Mouse (Mus musculus) left cerebral cortex, adult 8-10 months (tissue): Measurements from ENCODE around the gene Acat3. TPM values are rescaled to one million over a fixed set of nuclear protein-coding genes. Genes with fewer than 3 reads are reported as not detected.
"Not testable (repeated sequence)": the region's sequence is repeated elsewhere in the genome, so short reads cannot be mapped to it uniquely, and the experiment has no call there.

Source experiments
- DNase-seq, 2 experiments: peaks; one replicate each; pipeline ENCODE4 v3.0.0; 2022; ENCODE audit warnings: low spot score in 2 of 2
- total RNA-seq, 4 experiments: library from RNA; stranded (reverse); gene quantifications; 2 replicates each; pipeline ENCODE4 v1.2.4; 2022

Gene Acat3
- 1 to 10 TPM; 5.4 to 6.9 (median 6.2) TPM for total RNA-seq

GRCm38 (mm10) chr17:12940151-12940805 lies at the start of gene Acat3:
Gene Acat3 (minus strand): TSS chr17:12940600.
- no peak for DNase-seq

- not testable (repeated sequence) for DNase-seq
Observed at GRCm38 (mm10) chr17:12988096-12988495, 47.7 kb upstream of the Acat3 start.

- no peak for DNase-seq
Observed at GRCm38 (mm10) chr17:12983988-12984387, 43.6 kb upstream of the Acat3 start.

- DNase-seq = no peak
Observed at GRCm38 (mm10) chr17:12978546-12978945, 38.1 kb upstream of the Acat3 start.

GRCm38 (mm10) chr17:12973851-12974250 lies 33.5 kb upstream of the Acat3 start:
- no peak for DNase-seq

- no peak for DNase-seq
Observed at GRCm38 (mm10) chr17:12967173-12967572, 26.8 kb upstream of the Acat3 start.

GRCm38 (mm10) chr17:12963476-12963875 lies 23.1 kb upstream of the Acat3 start:
- no peak for DNase-seq

- peak; percentile 92 to 95 for DNase-seq
Observed at GRCm38 (mm10) chr17:12960331-12960873, 20.0 kb upstream of the Acat3 start, which contains the start of gene Acat2. Gene Acat2 (minus strand): TSS chr17:12960747.

GRCm38 (mm10) chr17:12959377-12959776 lies 19.0 kb upstream of the Acat3 start:
- DNase-seq = not testable (repeated sequence)

- no peak for DNase-seq
Observed at GRCm38 (mm10) chr17:12956664-12957063, 16.3 kb upstream of the Acat3 start.

GRCm38 (mm10) chr17:12949669-12950068 lies 9.3 kb upstream of the Acat3 start:
- DNase-seq = no peak

GRCm38 (mm10) chr17:12942459-12943162 lies 2.2 kb upstream of the Acat3 start:
- DNase-seq = no peak

GRCm38 (mm10) chr17:12941543-12942260 lies 1.3 kb upstream of the Acat3 start:
- no peak for DNase-seq

GRCm38 (mm10) chr17:12939377-12940148 lies 837 bp downstream of the Acat3 start:
- DNase-seq = not testable (repeated sequence)

- DNase-seq = no peak
Observed at GRCm38 (mm10) chr17:12938077-12938476, 2.3 kb downstream of the Acat3 start.

GRCm38 (mm10) chr17:12937412-12937970 lies 2.9 kb downstream of the Acat3 start:
- DNase-seq = no peak

- DNase-seq = no peak
Observed at GRCm38 (mm10) chr17:12935719-12936118, 4.7 kb downstream of the Acat3 start.

- DNase-seq = not testable (repeated sequence)
Observed at GRCm38 (mm10) chr17:12931576-12931975, 8.8 kb downstream of the Acat3 start.

GRCm38 (mm10) chr17:12925703-12926180 lies 14.7 kb downstream of the Acat3 start:
- DNase-seq = no peak

- no peak for DNase-seq
Observed at GRCm38 (mm10) chr17:12925001-12925400, 15.4 kb downstream of the Acat3 start.

GRCm38 (mm10) chr17:12921073-12921472 lies 19.3 kb downstream of the Acat3 start:
- no peak for DNase-seq
